Mouse (Mus musculus) hindbrain, postnatal 0 days (tissue): ENCODE results near the gene Klc1. TPM values are rescaled to one million over a fixed set of nuclear protein-coding genes. Genes with fewer than 3 reads are reported as not detected.
"Not testable (repeated sequence)": the region's sequence is repeated elsewhere in the genome, so short reads cannot be mapped to it uniquely, and the experiment has no call there.

Experiments used
- ATAC-seq: fragments of 200-750 bp; cut with Nextera tagmentation; 2 replicates; pipeline ENCODE4 v1.8.0; 2017; ENCODE audit warnings: mild to moderate bottlenecking, moderate TSS enrichment, moderate library complexity
- DNase-seq: peaks from one replicate; pipeline ENCODE4 v3.0.0-alpha.2; 2015; ENCODE audit warnings: low spot score
- H3K27ac ChIP-seq: fragments of 300-500 bp; sonication (generic); 2 replicates; pipeline ENCODE4 v1.5.1; 2014; ENCODE audit warnings: mild to moderate bottlenecking
- H3K27me3 ChIP-seq: fragments of 300-500 bp; sonication (generic); 2 replicates; pipeline ENCODE4 v1.6.1; 2014; ENCODE audit warnings: low read length, mixed read lengths; ENCODE audit not compliant: insufficient read depth
- H3K36me3 ChIP-seq: fragments of 300-500 bp; sonication (generic); 2 replicates; pipeline ENCODE4 v1.6.1; 2014; ENCODE audit warnings: low read length, mixed read lengths; ENCODE audit not compliant: insufficient read depth
- H3K4me1 ChIP-seq: fragments of 300-500 bp; sonication (generic); 2 replicates; pipeline ENCODE4 v1.6.1; 2014; ENCODE audit warnings: antibody characterized with exemption, low read length, mixed read lengths; ENCODE audit not compliant: insufficient read depth
- H3K4me2 ChIP-seq: fragments of 300-500 bp; sonication (generic); 2 replicates; pipeline ENCODE4 v1.6.1; 2014; ENCODE audit warnings: low read depth, mild to moderate bottlenecking, low read length, moderate library complexity, mixed read lengths
- H3K4me3 ChIP-seq: fragments of 300-500 bp; sonication (generic); 2 replicates; pipeline ENCODE4 v1.5.1; 2014; ENCODE audit warnings: low read length
- H3K9ac ChIP-seq: fragments of 300-500 bp; sonication (generic); replicated peaks from 2 replicates; pipeline ENCODE4 v1.6.1; 2014; ENCODE audit warnings: mild to moderate bottlenecking, low read length, moderate library complexity, mixed read lengths
- H3K9me3 ChIP-seq: fragments of 300-500 bp; sonication (generic); 2 replicates; pipeline ENCODE4 v1.6.1; 2016; ENCODE audit warnings: low read length, mixed read lengths
- CTCF ChIP-seq: IDR thresholded peaks from 2 replicates; pipeline ENCODE4 v1.5.1; 2016; ENCODE audit warnings: antibody characterized with exemption, control low read depth, low read depth
- WGBS: fragments of 180-500 bp; shearing (Covaris S2); extraction: QIAGEN DNeasy Blood & Tissue Kit; methylation state at CpG from one replicate; pipeline ENCODE4 v1.1.7; 2014; 5-methylcytosine and 5-hydroxymethylcytosine counted together
- polyA plus RNA-seq: library from polyadenylated mRNA; unstranded; fragments of >200 nt; fragmentation: Nextera tagmentation; extraction: Ambion mirVana; gene quantifications from 2 replicates; pipeline ENCODE4 v1.2.1, GENCODE M21; 2015
- total RNA-seq: library from RNA; depleted of rRNA; stranded (reverse); fragments of >200 nt; gene quantifications from 2 replicates; pipeline ENCODE4 v1.2.3, GENCODE M21; 2014

Gene Klc1
- total and polyA plus RNA-seq, 2 experiments from 2014 or later: 421 to 600 TPM

- DNase-seq (no peak), ATAC-seq (no peak)
- no peak overlapping the region for H3K4me2 ChIP-seq
- H3K4me1 ChIP-seq: 0 out of 2 replicates have a peak, but pooled peaks cover 9% of the 10 kb centered on the region
- no peak overlapping the region for H3K4me3 ChIP-seq
- WGBS: 97% methylated on average over 1 of the region's 1 CpGs
- H3K27ac ChIP-seq: no peak overlapping the region
- no peak for TF ChIP-seq CTCF
- H3K36me3 ChIP-seq: peaks cover 11% of the 10 kb centered on the region; the same call in 1 of the 2 replicates
- H3K9me3 ChIP-seq: no peaks in the 10 kb centered on the region
- H3K27me3 ChIP-seq: no peaks in the 10 kb centered on the region
- no peak overlapping the region for H3K9ac ChIP-seq
These were observed 30.7 kb upstream of the Klc1 start for GRCm38 (mm10) chr12:111727956-111728355.

GRCm38 (mm10) chr12:111731822-111732807 is 26.5 kb upstream of the Klc1 start:
- H3K9me3 ChIP-seq: no peaks in the 10 kb centered on the region
- peak; percentile 97 for DNase-seq
- H3K9ac ChIP-seq: 0 out of 2 replicates have a peak overlapping the region, but pooled peaks have one; percentile 21
- ATAC-seq: peak; percentile 91
- peak; percentile 99 for TF ChIP-seq CTCF
- no peaks in the 10 kb centered on the region for H3K27me3 ChIP-seq
- H3K27ac ChIP-seq: peak overlapping the region; percentile 43
- 32% methylated on average over 30 of the region's 30 CpGs for WGBS
- peak overlapping the region; percentile 26 for H3K4me2 ChIP-seq
- H3K4me3 ChIP-seq: no peak overlapping the region
- peaks cover 7% of the 10 kb centered on the region; the same call in 1 of the 2 replicates for H3K36me3 ChIP-seq
- H3K4me1 ChIP-seq: 0 out of 2 replicates have a peak, but pooled peaks cover 3% of the 10 kb centered on the region

- Histone ChIP-seq H3K9ac (no peak overlapping the region), H3K4me2 (peak overlapping the region; percentile 26), H3K27me3 (no peaks in the 10 kb centered on the region), H3K36me3 (peaks cover 7% of the 10 kb centered on the region; the same call in 1 of the 2 replicates), H3K4me1 (0 out of 2 replicates have a peak, but pooled peaks cover 3% of the 10 kb centered on the region), H3K9me3 (no peaks in the 10 kb centered on the region), H3K4me3 (no peak overlapping the region), H3K27ac (peak overlapping the region; percentile 43; the same call in 1 of the 2 replicates)
- 49% methylated on average over 5 of the region's 5 CpGs for WGBS
- DNase-seq (no peak), ATAC-seq (no peak)
- no peak for TF ChIP-seq CTCF
These were observed 25.7 kb upstream of the Klc1 start for GRCm38 (mm10) chr12:111732921-111733320.

- no peak overlapping the region for H3K27ac ChIP-seq
- TF ChIP-seq CTCF: no peak
- no peaks in the 10 kb centered on the region for H3K9me3 ChIP-seq
- WGBS: 83% methylated on average over 3 of the region's 3 CpGs
- no peaks in the 10 kb centered on the region for H3K36me3 ChIP-seq
- H3K27me3 ChIP-seq: no peaks in the 10 kb centered on the region
- no peak for DNase-seq
- no peak overlapping the region for H3K4me3 ChIP-seq
- no peak overlapping the region for H3K9ac ChIP-seq
- H3K4me2 ChIP-seq: no peak overlapping the region
- 0 out of 2 replicates have a peak, but pooled peaks cover 3% of the 10 kb centered on the region for H3K4me1 ChIP-seq
- no peak for ATAC-seq
These were observed 23.7 kb upstream of the Klc1 start for GRCm38 (mm10) chr12:111734912-111735311.

GRCm38 (mm10) chr12:111736676-111737075 is 22.0 kb upstream of the Klc1 start:
- not testable (repeated sequence) for DNase-seq, ATAC-seq, H3K36me3 ChIP-seq, H3K4me1 ChIP-seq, H3K27me3 ChIP-seq, H3K9ac ChIP-seq, H3K9me3 ChIP-seq, H3K4me3 ChIP-seq, H3K27ac ChIP-seq, H3K4me2 ChIP-seq
- 91% methylated on average over 8 of the region's 8 CpGs for WGBS

GRCm38 (mm10) chr12:111737370-111737769 is 21.3 kb upstream of the Klc1 start:
- Histone ChIP-seq H3K36me3 (no peaks in the 10 kb centered on the region), H3K27ac (no peak overlapping the region), H3K4me2 (no peak overlapping the region), H3K9ac (no peak overlapping the region), H3K4me1 (0 out of 2 replicates have a peak, but pooled peaks cover 3% of the 10 kb centered on the region), H3K9me3 (no peaks in the 10 kb centered on the region), H3K4me3 (no peak overlapping the region), H3K27me3 (no peaks in the 10 kb centered on the region)
- TF ChIP-seq CTCF: no peak
- ATAC-seq (no peak), DNase-seq (no peak)
- WGBS: 37% methylated on average over 9 of the region's 9 CpGs
